Mouse (Mus musculus) stomach, embryonic 15.5 days (tissue): ENCODE results near the gene Atg14. TPM values are rescaled to one million over a fixed set of nuclear protein-coding genes. Genes with fewer than 3 reads are reported as not detected.
A peak's percentile ranks its signal among the peaks of the same experiment; 100 is the strongest.

Experiments used
- ATAC-seq: fragments of 200-750 bp; cut with Nextera tagmentation; 2 replicates; pipeline ENCODE4 v1.8.0; 2017; ENCODE audit warnings: low read depth, moderate number of reproducible peaks, moderate TSS enrichment; ENCODE audit not compliant: insufficient read depth, low FRiP score
- H3K27ac ChIP-seq: fragments of 300-500 bp; sonication (generic); 2 replicates; pipeline ENCODE4 v1.5.1; 2015; ENCODE audit warnings: mild to moderate bottlenecking, inconsistent platforms
- H3K27me3 ChIP-seq: fragments of 300-500 bp; sonication (generic); replicated peaks from 2 replicates; pipeline ENCODE4 v1.6.1; 2015; ENCODE audit warnings: inconsistent platforms
- H3K36me3 ChIP-seq: fragments of 300-500 bp; sonication (generic); 2 replicates; pipeline ENCODE4 v1.6.1; 2015; ENCODE audit warnings: inconsistent platforms
- H3K4me1 ChIP-seq: fragments of 300-500 bp; sonication (generic); 2 replicates; pipeline ENCODE4 v1.6.1; 2015; ENCODE audit warnings: inconsistent platforms
- H3K4me2 ChIP-seq: fragments of 300-500 bp; sonication (generic); 2 replicates; pipeline ENCODE4 v1.6.1; 2015; ENCODE audit warnings: mild to moderate bottlenecking, inconsistent platforms
- H3K4me3 ChIP-seq: fragments of 300-500 bp; sonication (generic); replicated peaks from 2 replicates; pipeline ENCODE4 v1.5.1; 2015; ENCODE audit warnings: inconsistent platforms
- H3K9ac ChIP-seq: fragments of 300-500 bp; sonication (generic); 2 replicates; pipeline ENCODE4 v1.6.1; 2015; ENCODE audit warnings: inconsistent platforms
- H3K9me3 ChIP-seq: fragments of 300-500 bp; sonication (generic); 2 replicates; pipeline ENCODE4 v1.6.1; 2016; ENCODE audit warnings: inconsistent platforms
- WGBS: fragments of 180-500 bp; shearing (Covaris S2); methylation state at CpG from one replicate; pipeline ENCODE4 v1.1.7; 2015; 5-methylcytosine and 5-hydroxymethylcytosine counted together
- polyA plus RNA-seq: library from polyadenylated mRNA; unstranded; fragments of >200 nt; fragmentation: Nextera tagmentation; extraction: Ambion mirVana; gene quantifications from 2 replicates; pipeline ENCODE4 v1.2.1, GENCODE M21; 2015

Gene Atg14
- polyA plus RNA-seq, 1 experiment from 2014 or later, result 11.9 TPM

GRCm38 (mm10) chr14:47521609-47522008 is 48.8 kb downstream of the Atg14 start:
- no peaks in the 10 kb centered on the region for H3K27me3 ChIP-seq
- no peak overlapping the region for H3K9ac ChIP-seq
- no peaks in the 10 kb centered on the region for H3K4me1 ChIP-seq
- 0 out of 2 replicates have a peak overlapping the region, but pooled peaks have one; percentile 4 for H3K27ac ChIP-seq
- H3K4me2 ChIP-seq, result no peak overlapping the region
- no peaks in the 10 kb centered on the region for H3K9me3 ChIP-seq
- WGBS, result 81% methylated on average over 1 of the region's 1 CpGs
- H3K36me3 ChIP-seq, result no peaks in the 10 kb centered on the region
- no peak overlapping the region for H3K4me3 ChIP-seq
- no peak; the same call in 1 of the 2 replicates for ATAC-seq

GRCm38 (mm10) chr14:47520751-47521449 is 49.5 kb downstream of the Atg14 start:
- Histone ChIP-seq H3K27me3 (no peaks in the 10 kb centered on the region), H3K9ac (no peak overlapping the region), H3K9me3 (no peaks in the 10 kb centered on the region), H3K4me2 (no peak overlapping the region), H3K36me3 (no peaks in the 10 kb centered on the region), H3K27ac (no peak overlapping the region), H3K4me1 (no peaks in the 10 kb centered on the region), H3K4me3 (no peak overlapping the region)
- ATAC-seq, result no peak
- WGBS, result 81% methylated on average over 13 of the region's 13 CpGs

GRCm38 (mm10) chr14:47518619-47519018 is 51.8 kb downstream of the Atg14 start:
- Histone ChIP-seq H3K27ac (no peak overlapping the region), H3K4me1 (0 out of 2 replicates have a peak, but pooled peaks cover 4% of the 10 kb centered on the region), H3K4me3 (no peak overlapping the region), H3K9ac (no peak overlapping the region), H3K27me3 (no peaks in the 10 kb centered on the region), H3K4me2 (no peak overlapping the region), H3K9me3 (no peaks in the 10 kb centered on the region), H3K36me3 (no peaks in the 10 kb centered on the region)
- ATAC-seq, result no peak
- 78% methylated on average over 6 of the region's 6 CpGs for WGBS

- no peaks in the 10 kb centered on the region for H3K36me3 ChIP-seq
- no peak overlapping the region for H3K4me3 ChIP-seq
- no peaks in the 10 kb centered on the region for H3K27me3 ChIP-seq
- 76% methylated on average over 6 of the region's 6 CpGs for WGBS
- H3K27ac ChIP-seq, result no peak overlapping the region
- no peak overlapping the region for H3K9ac ChIP-seq
- no peak overlapping the region for H3K4me2 ChIP-seq
- 0 out of 2 replicates have a peak, but pooled peaks cover 4% of the 10 kb centered on the region for H3K4me1 ChIP-seq
- H3K9me3 ChIP-seq, result no peaks in the 10 kb centered on the region
- no peak for ATAC-seq
These were observed 53.7 kb downstream of the Atg14 start for GRCm38 (mm10) chr14:47516755-47517154.

- H3K36me3 ChIP-seq, result no peaks in the 10 kb centered on the region
- 82% methylated on average over 8 of the region's 8 CpGs for WGBS
- H3K9ac ChIP-seq, result no peak overlapping the region
- H3K4me2 ChIP-seq, result no peak overlapping the region
- peak overlapping the region; percentile 86 for H3K27ac ChIP-seq
- H3K4me1 ChIP-seq, result 0 out of 2 replicates have a peak, but pooled peaks cover 4% of the 10 kb centered on the region
- ATAC-seq, result no peak
- H3K4me3 ChIP-seq, result no peak overlapping the region
- no peaks in the 10 kb centered on the region for H3K27me3 ChIP-seq
- no peaks in the 10 kb centered on the region for H3K9me3 ChIP-seq
These were observed 54.8 kb downstream of the Atg14 start for GRCm38 (mm10) chr14:47515636-47516035.

GRCm38 (mm10) chr14:47514816-47515453 is 55.5 kb downstream of the Atg14 start:
- Histone ChIP-seq H3K9me3 (no peaks in the 10 kb centered on the region), H3K9ac (no peak overlapping the region), H3K36me3 (no peaks in the 10 kb centered on the region), H3K27me3 (no peaks in the 10 kb centered on the region), H3K4me3 (no peak overlapping the region), H3K27ac (peak overlapping the region; percentile 86), H3K4me1 (0 out of 2 replicates have a peak, but pooled peaks cover 4% of the 10 kb centered on the region), H3K4me2 (peak overlapping the region; percentile 21; the same call in 1 of the 2 replicates)
- 28% methylated on average over 7 of the region's 7 CpGs for WGBS
- ATAC-seq, result peak; percentile 90

- H3K4me2 ChIP-seq, result no peak overlapping the region
- H3K9ac ChIP-seq, result no peak overlapping the region
- no peak overlapping the region for H3K27ac ChIP-seq
- ATAC-seq, result no peak
- WGBS, result 93% methylated on average over 3 of the region's 3 CpGs
- 0 out of 2 replicates have a peak, but pooled peaks cover 4% of the 10 kb centered on the region for H3K4me1 ChIP-seq
- H3K27me3 ChIP-seq, result no peaks in the 10 kb centered on the region
- H3K4me3 ChIP-seq, result no peak overlapping the region
- H3K36me3 ChIP-seq, result no peaks in the 10 kb centered on the region
- H3K9me3 ChIP-seq, result no peaks in the 10 kb centered on the region
These were observed 56.8 kb downstream of the Atg14 start for GRCm38 (mm10) chr14:47513606-47514005.

GRCm38 (mm10) chr14:47510244-47510643 is 60.2 kb downstream of the Atg14 start:
- Histone ChIP-seq H3K9ac (no peak overlapping the region), H3K36me3 (no peaks in the 10 kb centered on the region), H3K4me1 (0 out of 2 replicates have a peak, but pooled peaks cover 3% of the 10 kb centered on the region), H3K4me3 (no peak overlapping the region), H3K27ac (no peak overlapping the region), H3K9me3 (no peaks in the 10 kb centered on the region), H3K27me3 (no peaks in the 10 kb centered on the region), H3K4me2 (no peak overlapping the region)
- ATAC-seq, result no peak
- 81% methylated on average over 4 of the region's 4 CpGs for WGBS

- no peak for ATAC-seq
- no peaks in the 10 kb centered on the region for H3K4me1 ChIP-seq
- H3K4me3 ChIP-seq, result no peak overlapping the region
- H3K36me3 ChIP-seq, result no peaks in the 10 kb centered on the region
- H3K27ac ChIP-seq, result no peak overlapping the region
- no peaks in the 10 kb centered on the region for H3K9me3 ChIP-seq
- H3K27me3 ChIP-seq, result no peaks in the 10 kb centered on the region
- no peak overlapping the region for H3K9ac ChIP-seq
- H3K4me2 ChIP-seq, result no peak overlapping the region
These were observed 62.4 kb downstream of the Atg14 start for GRCm38 (mm10) chr14:47508035-47508434.

GRCm38 (mm10) chr14:47506676-47507075 is 63.8 kb downstream of the Atg14 start:
- no peaks in the 10 kb centered on the region for H3K27me3 ChIP-seq
- no peaks in the 10 kb centered on the region for H3K9me3 ChIP-seq
- ATAC-seq, result no peak
- H3K36me3 ChIP-seq, result no peaks in the 10 kb centered on the region
- no peak overlapping the region for H3K4me2 ChIP-seq
- H3K4me3 ChIP-seq, result no peak overlapping the region
- no peak overlapping the region for H3K27ac ChIP-seq
- H3K9ac ChIP-seq, result no peak overlapping the region
- no peaks in the 10 kb centered on the region for H3K4me1 ChIP-seq
- WGBS, result 93% methylated on average over 5 of the region's 5 CpGs

GRCm38 (mm10) chr14:47504036-47504435 is 66.4 kb downstream of the Atg14 start:
- no peak overlapping the region for H3K4me2 ChIP-seq
- no peaks in the 10 kb centered on the region for H3K36me3 ChIP-seq
- no peak overlapping the region for H3K27ac ChIP-seq
- H3K4me3 ChIP-seq, result no peak overlapping the region
- no peak overlapping the region for H3K9ac ChIP-seq
- H3K9me3 ChIP-seq, result no peaks in the 10 kb centered on the region
- no peaks in the 10 kb centered on the region for H3K4me1 ChIP-seq
- WGBS, result 73% methylated on average over 3 of the region's 3 CpGs
- no peak for ATAC-seq
- no peaks in the 10 kb centered on the region for H3K27me3 ChIP-seq

GRCm38 (mm10) chr14:47498632-47499031 is 71.8 kb downstream of the Atg14 start:
- Histone ChIP-seq H3K4me1 (no peaks in the 10 kb centered on the region), H3K4me2 (no peak overlapping the region), H3K36me3 (no peaks in the 10 kb centered on the region), H3K9me3 (no peaks in the 10 kb centered on the region), H3K9ac (no peak overlapping the region), H3K4me3 (no peak overlapping the region), H3K27me3 (no peaks in the 10 kb centered on the region), H3K27ac (no peak overlapping the region)
- ATAC-seq, result no peak
- 75% methylated on average over 5 of the region's 5 CpGs for WGBS
